Mouse (Mus musculus) brain, embryonic 14.5 days (tissue): ENCODE results near the gene Eya3. TPM values are rescaled to one million over a fixed set of nuclear protein-coding genes. Genes with fewer than 3 reads are reported as not detected.
"Not testable (repeated sequence)": the region's sequence is repeated elsewhere in the genome, so short reads cannot be mapped to it uniquely, and the experiment has no call there.

Source experiments
- DNase-seq: peaks from one replicate; pipeline ENCODE4 v3.0.0-alpha.2; 2011; ENCODE audit warnings: low read depth
- CTCF ChIP-seq: fragments of 200-500 bp; IDR thresholded peaks from 2 replicates; pipeline ENCODE4 v1.5.1; 2012; ENCODE audit warnings: inconsistent platforms, mild to moderate bottlenecking, moderate library complexity, borderline replicate concordance; ENCODE audit not compliant: insufficient read depth, insufficient read length; ENCODE audit errors: extremely low read depth
- POLR2A ChIP-seq: fragments of 200-500 bp; IDR thresholded peaks from 2 replicates; pipeline ENCODE4 v1.6.1; 2012; ENCODE audit warnings: mild to moderate bottlenecking, inconsistent platforms, borderline replicate concordance; ENCODE audit not compliant: poor library complexity, insufficient read depth, insufficient read length, severe bottlenecking; ENCODE audit errors: extremely low read depth
- polyA plus RNA-seq: library from polyadenylated mRNA; depleted of rRNA; stranded (reverse); fragments of >200 nt; gene quantifications from 2 replicates; pipeline ENCODE4 v1.2.3, GENCODE M21; 2012; rRNA removed

Gene Eya3
- polyA plus RNA-seq, 1 experiment = 29.6 TPM

GRCm38 (mm10) chr4:132747664-132748259 lies 109.0 kb downstream of the Eya3 start:
- no peak for DNase-seq
- TF ChIP-seq POLR2A = no peak
- TF ChIP-seq CTCF = no peak

GRCm38 (mm10) chr4:132748778-132749177 lies 110.0 kb downstream of the Eya3 start:
- no peak for TF ChIP-seq CTCF
- TF ChIP-seq POLR2A = no peak
- no peak for DNase-seq

- TF ChIP-seq CTCF = no peak
- no peak for TF ChIP-seq POLR2A
Observed at GRCm38 (mm10) chr4:132749258-132749982, 110.6 kb downstream of the Eya3 start.

GRCm38 (mm10) chr4:132752992-132753391 lies 114.2 kb downstream of the Eya3 start:
- TF ChIP-seq CTCF (no peak), POLR2A (no peak)
- peak; percentile 14 for DNase-seq

More at GRCm38 (mm10) chr4:132749258-132749982, 110.6 kb downstream of the Eya3 start:
- no peak for DNase-seq

GRCm38 (mm10) chr4:132756974-132757373 lies 118.2 kb downstream of the Eya3 start, which contains the start of gene Smpdl3b:
Gene Smpdl3b (minus strand): TSS chr4:132757252.
- DNase-seq = peak; percentile 88
- peak; percentile 65 for TF ChIP-seq CTCF
- no peak for TF ChIP-seq POLR2A

GRCm38 (mm10) chr4:132757633-132758351 lies 119.0 kb downstream of the Eya3 start:
- DNase-seq = no peak
- TF ChIP-seq CTCF (no peak), POLR2A (no peak)

GRCm38 (mm10) chr4:132760296-132760695 lies 121.5 kb downstream of the Eya3 start:
- TF ChIP-seq POLR2A = no peak
- TF ChIP-seq CTCF = no peak
- no peak for DNase-seq

GRCm38 (mm10) chr4:132762602-132763001 lies 123.8 kb downstream of the Eya3 start:
- no peak for TF ChIP-seq POLR2A
- TF ChIP-seq CTCF = no peak
- no peak for DNase-seq

- not testable (repeated sequence) for DNase-seq
Observed at GRCm38 (mm10) chr4:132763125-132763524, 124.3 kb downstream of the Eya3 start.

- DNase-seq = peak; percentile 100
- TF ChIP-seq POLR2A (no peak), CTCF (no peak)
Observed at GRCm38 (mm10) chr4:132767914-132768876, 129.4 kb downstream of the Eya3 start, which contains the start of gene Rpa2. Gene Rpa2 (plus strand): TSS chr4:132768332.

- TF ChIP-seq POLR2A (no peak), CTCF (no peak)
- no peak for DNase-seq
Observed at GRCm38 (mm10) chr4:132771776-132772175, 133.0 kb downstream of the Eya3 start.

Other genes starting within 250 kb of the Eya3 start
- gene Phactr4, start 216.5 kb upstream of the Eya3 start, polyA plus RNA-seq = 13.6 and 18.2 TPM in 2 replicates
- gene Med18, start 175.1 kb upstream of the Eya3 start, polyA plus RNA-seq = 5.8 and 8.3 TPM in 2 replicates
- 5.1 and 6.1 TPM in 2 replicates for gene Sesn2, start 128.5 kb upstream of the Eya3 start, polyA plus RNA-seq
- 799 and 900 TPM in 2 replicates for gene Atpif1, start 105.3 kb upstream of the Eya3 start, polyA plus RNA-seq
- gene Dnajc8, start 103.4 kb upstream of the Eya3 start, polyA plus RNA-seq = 102 and 106 TPM in 2 replicates
- 0.38 and 0.68 TPM in 2 replicates for gene Ptafr, start 74.9 kb upstream of the Eya3 start, polyA plus RNA-seq
- 6.6 and 7.1 TPM in 2 replicates for gene Xkr8, start 93.6 kb downstream of the Eya3 start, polyA plus RNA-seq
- 0.78 and 1.1 TPM in 2 replicates for gene Smpdl3b, start 118.3 kb downstream of the Eya3 start, polyA plus RNA-seq
- gene Rpa2, start 129.3 kb downstream of the Eya3 start, polyA plus RNA-seq = 29.6 and 46.6 TPM in 2 replicates
- 0.38 and 0.90 TPM in 2 replicates for gene Themis2, start 157.4 kb downstream of the Eya3 start, polyA plus RNA-seq
- gene Ppp1r8, start 204.2 kb downstream of the Eya3 start, polyA plus RNA-seq = 91.3 and 110 TPM in 2 replicates
- 118 and 121 TPM in 2 replicates for gene Stx12, start 245.5 kb downstream of the Eya3 start, polyA plus RNA-seq